8 mouse cellular contexts compared by ENCODE assay signal in genomic region chr7:13036806-13037205, GRCm38 (mm10). TPM values are rescaled to one million over a fixed set of nuclear protein-coding genes. Genes with fewer than 3 reads are reported as not detected.
A peak's percentile ranks its signal among the peaks of the same experiment; 100 is the strongest.
DNase-seq lines count a peak whose midpoint lies in the region; ATAC-seq lines count a peak whose summit lies in the region.

No protein-coding gene starts in this region.

- peak overlapping the region; percentile 97 for H3K9ac ChIP-seq in limb, embryonic 13.5 days
- H3K9ac ChIP-seq in stomach, embryonic 15.5 days: peak overlapping the region; percentile 99

- DNase-seq in adrenal gland, adult 8-10 months: peak; percentile 7
- no peak for DNase-seq in adrenal gland, adult 18-20 months (ENCODE audit: low spot score in 2 of 2)
- DNase-seq in cerebellum, adult 8-10 months: no peak

- no peaks in the 10 kb centered on the region for H3K27me3 ChIP-seq in megakaryocyte, embryonic 14.5 days (replicated peaks)
- H3K27me3 ChIP-seq in limb, embryonic 13.5 days: peaks cover 13% of the 10 kb centered on the region
- 0 out of 2 replicates have a peak, but pooled peaks cover 5% of the 10 kb centered on the region for H3K27me3 ChIP-seq in stomach, embryonic 15.5 days (replicated peaks)

- WGBS in limb, embryonic 13.5 days: 39% methylated on average over 4 of the region's 4 CpGs
- WGBS in stomach, embryonic 15.5 days: 34% methylated on average over 4 of the region's 4 CpGs

- no peak for ATAC-seq in megakaryocyte, adult 5-6 weeks (ENCODE audit: poor library complexity, severe bottlenecking)
- ATAC-seq in limb, embryonic 13.5 days (ENCODE audit: low FRiP score, low read depth): no peak
- no peak for ATAC-seq in stomach, embryonic 15.5 days (ENCODE audit: insufficient read depth, low FRiP score, low read depth)
- no peak for ATAC-seq in monocyte, adult 5-6 weeks (replicated peaks; ENCODE audit: insufficient number of reproducible peaks, low FRiP score, low TSS enrichment, poor library complexity, severe bottlenecking)

- peaks cover 85% of the 10 kb centered on the region for H3K4me1 ChIP-seq in megakaryocyte, embryonic 14.5 days
- peaks cover 47% of the 10 kb centered on the region for H3K4me1 ChIP-seq in limb, embryonic 13.5 days
- H3K4me1 ChIP-seq in stomach, embryonic 15.5 days: peaks cover 35% of the 10 kb centered on the region

- peak overlapping the region; percentile 98 for H3K4me3 ChIP-seq in megakaryocyte, embryonic 14.5 days (replicated peaks)
- peak overlapping the region; percentile 81 for H3K4me3 ChIP-seq in limb, embryonic 13.5 days
- peak overlapping the region; percentile 84 for H3K4me3 ChIP-seq in stomach, embryonic 15.5 days (replicated peaks)

- no peak overlapping the region for H3K27ac ChIP-seq in limb, embryonic 13.5 days
- peak overlapping the region; percentile 100; the same call in 1 of the 2 replicates for H3K27ac ChIP-seq in stomach, embryonic 15.5 days

- H3K36me3 ChIP-seq in megakaryocyte, embryonic 14.5 days (replicated peaks; ENCODE audit: low read length): peaks cover 47% of the 10 kb centered on the region
- H3K36me3 ChIP-seq in limb, embryonic 13.5 days: peaks cover 35% of the 10 kb centered on the region
- H3K36me3 ChIP-seq in stomach, embryonic 15.5 days: peaks cover 24% of the 10 kb centered on the region

- H3K4me2 ChIP-seq in limb, embryonic 13.5 days (replicated peaks): peak overlapping the region; percentile 88
- H3K4me2 ChIP-seq in stomach, embryonic 15.5 days: peak overlapping the region; percentile 65

- H3K9me3 ChIP-seq in megakaryocyte, embryonic 14.5 days: no peaks in the 10 kb centered on the region
- H3K9me3 ChIP-seq in limb, embryonic 13.5 days: no peaks in the 10 kb centered on the region
- no peaks in the 10 kb centered on the region for H3K9me3 ChIP-seq in stomach, embryonic 15.5 days

RNA-seq across cellular contexts. Expression of gene Ube2m, which starts 1.3 kb away (rescaled TPM):
- 100 to 1,000 TPM; 168 to 169 (median 168) TPM for total RNA-seq in adrenal gland, adult 8-10 months (2022)
- 100 to 1,000 TPM; 162 to 182 TPM for total RNA-seq in adrenal gland, adult 18-20 months (2021)
- polyA plus RNA-seq in megakaryocyte, embryonic 14.5 days (2012; ENCODE audit: insufficient read depth, low replicate concordance): 283 and 366 TPM in 2 replicates
- total RNA-seq in megakaryocyte, adult 5-6 weeks (2015): 92.1 and 97.9 TPM in 2 replicates
- total RNA-seq in megakaryocyte, adult 5-6 weeks (2017): 86.1 and 101 TPM in 2 replicates
- 100 and 114 TPM in 2 replicates for polyA plus RNA-seq in limb, embryonic 13.5 days (2015; fragmentation: Nextera tagmentation; extraction: Ambion mirVana)
- 105 and 107 TPM in 2 replicates for polyA plus RNA-seq in stomach, embryonic 15.5 days (2015; fragmentation: Nextera tagmentation; extraction: Ambion mirVana)
- 44.8 to 67.8 TPM (median 54.9 TPM) in 3 replicates for total RNA-seq in monocyte, adult 5-6 weeks (2017)

RNA-seq across cellular contexts. Expression of gene Chmp2a, which starts 2.2 kb away (rescaled TPM):
- 100 to 1,000 TPM; 235 to 249 (median 240) TPM for total RNA-seq in adrenal gland, adult 8-10 months (2022)
- total RNA-seq in adrenal gland, adult 18-20 months (2021): 100 to 1,000 TPM; 210 to 213 TPM
- 404 and 592 TPM in 2 replicates for polyA plus RNA-seq in megakaryocyte, embryonic 14.5 days (2012; ENCODE audit: insufficient read depth, low replicate concordance)
- total RNA-seq in megakaryocyte, adult 5-6 weeks (2015): 239 and 269 TPM in 2 replicates
- 272 and 348 TPM in 2 replicates for total RNA-seq in megakaryocyte, adult 5-6 weeks (2017)
- polyA plus RNA-seq in limb, embryonic 13.5 days (2015; fragmentation: Nextera tagmentation; extraction: Ambion mirVana): 127 and 133 TPM in 2 replicates
- 161 and 167 TPM in 2 replicates for polyA plus RNA-seq in stomach, embryonic 15.5 days (2015; fragmentation: Nextera tagmentation; extraction: Ambion mirVana)
- 277 to 386 TPM (median 313 TPM) in 3 replicates for total RNA-seq in monocyte, adult 5-6 weeks (2017)

RNA-seq across cellular contexts. Expression of gene Mzf1, which starts 17.8 kb away (rescaled TPM):
- 1 to 10 TPM; 3.2 to 7.5 (median 5.9) TPM for total RNA-seq in adrenal gland, adult 8-10 months (2022)
- 1 to 10 TPM; 1.8 to 2.2 TPM for total RNA-seq in adrenal gland, adult 18-20 months (2021)
- 1.6 and 6.1 TPM in 2 replicates for polyA plus RNA-seq in megakaryocyte, embryonic 14.5 days (2012; ENCODE audit: insufficient read depth, low replicate concordance)
- 0.16 and 0.52 TPM in 2 replicates for total RNA-seq in megakaryocyte, adult 5-6 weeks (2015)
- 0.29 and 0.45 TPM in 2 replicates for total RNA-seq in megakaryocyte, adult 5-6 weeks (2017)
- polyA plus RNA-seq in limb, embryonic 13.5 days (2015; fragmentation: Nextera tagmentation; extraction: Ambion mirVana): 3.2 and 3.8 TPM in 2 replicates
- polyA plus RNA-seq in stomach, embryonic 15.5 days (2015; fragmentation: Nextera tagmentation; extraction: Ambion mirVana): 2.7 and 3.0 TPM in 2 replicates
- total RNA-seq in monocyte, adult 5-6 weeks (2017): 0.19 to 0.48 TPM in 2 of 3 replicates, not detected in the other

RNA-seq across cellular contexts. Expression of gene Zbtb45, which starts 27.0 kb away (rescaled TPM):
- total RNA-seq in adrenal gland, adult 8-10 months (2022): 10 to 100 TPM; 15.2 to 19.9 (median 17.5) TPM
- 10 to 100 TPM; 12.1 to 12.5 TPM for total RNA-seq in adrenal gland, adult 18-20 months (2021)
- polyA plus RNA-seq in megakaryocyte, embryonic 14.5 days (2012; ENCODE audit: insufficient read depth, low replicate concordance): 52.8 and 179 TPM in 2 replicates
- total RNA-seq in megakaryocyte, adult 5-6 weeks (2015): 7.4 and 11.0 TPM in 2 replicates
- total RNA-seq in megakaryocyte, adult 5-6 weeks (2017): 6.6 and 9.5 TPM in 2 replicates
- 28.0 and 29.6 TPM in 2 replicates for polyA plus RNA-seq in limb, embryonic 13.5 days (2015; fragmentation: Nextera tagmentation; extraction: Ambion mirVana)
- polyA plus RNA-seq in stomach, embryonic 15.5 days (2015; fragmentation: Nextera tagmentation; extraction: Ambion mirVana): 20.4 and 21.9 TPM in 2 replicates
- total RNA-seq in monocyte, adult 5-6 weeks (2017): 3.6 to 5.7 TPM (median 3.8 TPM) in 3 replicates

RNA-seq across cellular contexts. Expression of gene Trim28, which starts 37.9 kb away (rescaled TPM):
- 100 to 1,000 TPM; 223 to 300 (median 260) TPM for total RNA-seq in adrenal gland, adult 8-10 months (2022)
- total RNA-seq in adrenal gland, adult 18-20 months (2021): 100 to 1,000 TPM; 201 to 235 TPM
- polyA plus RNA-seq in megakaryocyte, embryonic 14.5 days (2012; ENCODE audit: insufficient read depth, low replicate concordance): 55.5 and 236 TPM in 2 replicates
- 137 and 186 TPM in 2 replicates for total RNA-seq in megakaryocyte, adult 5-6 weeks (2015)
- total RNA-seq in megakaryocyte, adult 5-6 weeks (2017): 207 and 222 TPM in 2 replicates
- 316 and 329 TPM in 2 replicates for polyA plus RNA-seq in limb, embryonic 13.5 days (2015; fragmentation: Nextera tagmentation; extraction: Ambion mirVana)
- 216 and 252 TPM in 2 replicates for polyA plus RNA-seq in stomach, embryonic 15.5 days (2015; fragmentation: Nextera tagmentation; extraction: Ambion mirVana)
- 150 to 169 TPM (median 158 TPM) in 3 replicates for total RNA-seq in monocyte, adult 5-6 weeks (2017)
